Mouse (Mus musculus) stomach, postnatal 0 days (tissue): Measurements from ENCODE around the gene Fzd10. TPM values are rescaled to one million over a fixed set of nuclear protein-coding genes. Genes with fewer than 3 reads are reported as not detected.

Source experiments
- ATAC-seq: fragments of 200-750 bp; cut with Nextera tagmentation; 2 replicates; pipeline ENCODE4 v1.8.0; 2017; ENCODE audit not compliant: low FRiP score, low TSS enrichment
- DNase-seq: peaks from one replicate; pipeline ENCODE4 v3.0.0-alpha.2; 2016; ENCODE audit warnings: low spot score
- H3K27ac ChIP-seq: fragments of 300-500 bp; sonication (generic); replicated peaks from 2 replicates; pipeline ENCODE4 v1.5.1; 2014; ENCODE audit warnings: mild to moderate bottlenecking, control low read depth
- H3K27me3 ChIP-seq: fragments of 300-500 bp; sonication (generic); 2 replicates; pipeline ENCODE4 v1.6.1; 2014; ENCODE audit warnings: low read length; ENCODE audit not compliant: control insufficient read depth, insufficient read depth
- H3K36me3 ChIP-seq: fragments of 300-500 bp; sonication (generic); 2 replicates; pipeline ENCODE4 v1.6.1; 2014; ENCODE audit warnings: low read length, mixed read lengths; ENCODE audit not compliant: control insufficient read depth, insufficient read depth
- H3K4me1 ChIP-seq: fragments of 300-500 bp; sonication (generic); replicated peaks from 2 replicates; pipeline ENCODE4 v1.6.1; 2014; ENCODE audit warnings: antibody characterized with exemption; ENCODE audit not compliant: control insufficient read depth, insufficient read depth
- H3K4me2 ChIP-seq: fragments of 300-500 bp; sonication (generic); replicated peaks from 2 replicates; pipeline ENCODE4 v1.6.1; 2014; ENCODE audit warnings: low read depth, mild to moderate bottlenecking, control low read depth, moderate library complexity
- H3K4me3 ChIP-seq: fragments of 300-500 bp; sonication (generic); 2 replicates; pipeline ENCODE4 v1.5.1; 2014; ENCODE audit warnings: low read depth, low read length, control low read depth
- H3K9ac ChIP-seq: fragments of 300-500 bp; sonication (generic); 2 replicates; pipeline ENCODE4 v1.6.1; 2014; ENCODE audit warnings: mild to moderate bottlenecking, low read length, control low read depth, mixed read lengths
- H3K9me3 ChIP-seq: fragments of 300-500 bp; sonication (generic); 2 replicates; pipeline ENCODE4 v1.6.1; 2016; ENCODE audit warnings: low read length; ENCODE audit not compliant: control insufficient read depth
- CTCF ChIP-seq: IDR thresholded peaks from 2 replicates; pipeline ENCODE4 v1.5.1; 2016; ENCODE audit warnings: antibody characterized with exemption, low read depth, mild to moderate bottlenecking, moderate library complexity
- EP300 ChIP-seq: optimal IDR thresholded peaks from 2 replicates; pipeline ENCODE3; 2016; ENCODE audit warnings: antibody characterized with exemption
- WGBS: fragments of 180-500 bp; shearing (Covaris S2); extraction: QIAGEN DNeasy Blood & Tissue Kit; methylation state at CpG from one replicate; pipeline ENCODE4 v1.1.7; 2014; 5-methylcytosine and 5-hydroxymethylcytosine counted together
- polyA plus RNA-seq: library from polyadenylated mRNA; unstranded; fragments of >200 nt; fragmentation: Nextera tagmentation; extraction: Ambion mirVana; gene quantifications from 2 replicates; pipeline ENCODE4 v1.2.1, GENCODE M21; 2015

The Fzd10 gene
- polyA plus RNA-seq, 1 experiment from 2014 or later, result 2.9 TPM

- Histone ChIP-seq H3K27me3 (no peaks in the 10 kb centered on the region), H3K9me3 (no peaks in the 10 kb centered on the region), H3K36me3 (no peaks in the 10 kb centered on the region), H3K4me3 (no peak overlapping the region), H3K27ac (no peak overlapping the region), H3K4me1 (no peaks in the 10 kb centered on the region), H3K4me2 (no peak overlapping the region), H3K9ac (no peak overlapping the region)
- ATAC-seq, result no peak
- no peak for DNase-seq
- TF ChIP-seq EP300 (no peak), CTCF (no peak)
- WGBS, result 25% methylated on average over 5 of the region's 5 CpGs
These were observed 31.7 kb upstream of the Fzd10 start for GRCm38 (mm10) chr5:128568970-128569369.

DNA sequence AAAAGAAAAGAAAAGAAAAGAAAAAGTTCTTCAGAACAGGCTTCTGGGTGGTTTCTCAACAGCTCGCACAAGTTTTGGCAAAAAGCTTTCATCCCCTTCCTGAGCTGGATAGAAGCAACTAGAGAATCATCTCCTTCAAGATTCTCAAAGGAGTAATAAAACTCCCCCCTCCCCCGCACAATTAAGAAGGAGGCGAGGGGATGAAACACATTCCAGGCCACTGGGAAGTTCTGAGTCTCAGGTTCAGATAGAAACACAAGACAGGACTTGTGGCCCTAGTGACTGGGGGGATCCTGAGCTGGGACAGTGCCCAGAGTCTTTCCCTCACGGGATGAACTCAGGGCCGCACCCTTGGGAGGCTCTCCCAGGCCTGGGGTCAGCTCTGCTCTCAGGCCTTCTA is 30.6 kb upstream of the Fzd10 start:
- no peak for TF ChIP-seq CTCF
- no peak for TF ChIP-seq EP300
- H3K27ac ChIP-seq, result no peak overlapping the region
- H3K4me2 ChIP-seq, result no peak overlapping the region
- no peaks in the 10 kb centered on the region for H3K9me3 ChIP-seq
- WGBS, result 29% methylated on average over 5 of the region's 5 CpGs
- H3K9ac ChIP-seq, result no peak overlapping the region
- H3K36me3 ChIP-seq, result no peaks in the 10 kb centered on the region
- ATAC-seq, result no peak
- H3K4me3 ChIP-seq, result no peak overlapping the region
- H3K27me3 ChIP-seq, result no peaks in the 10 kb centered on the region
- no peaks in the 10 kb centered on the region for H3K4me1 ChIP-seq
- no peak for DNase-seq

GRCm38 (mm10) chr5:128570848-128571247 is 29.8 kb upstream of the Fzd10 start:
- WGBS, result 60% methylated on average over 5 of the region's 5 CpGs
- DNase-seq, result no peak
- Histone ChIP-seq H3K36me3 (no peaks in the 10 kb centered on the region), H3K9me3 (no peaks in the 10 kb centered on the region), H3K27ac (no peak overlapping the region), H3K4me2 (no peak overlapping the region), H3K4me1 (no peaks in the 10 kb centered on the region), H3K9ac (no peak overlapping the region), H3K27me3 (no peaks in the 10 kb centered on the region), H3K4me3 (no peak overlapping the region)
- no peak for ATAC-seq
- TF ChIP-seq EP300 (no peak), CTCF (no peak)

DNA sequence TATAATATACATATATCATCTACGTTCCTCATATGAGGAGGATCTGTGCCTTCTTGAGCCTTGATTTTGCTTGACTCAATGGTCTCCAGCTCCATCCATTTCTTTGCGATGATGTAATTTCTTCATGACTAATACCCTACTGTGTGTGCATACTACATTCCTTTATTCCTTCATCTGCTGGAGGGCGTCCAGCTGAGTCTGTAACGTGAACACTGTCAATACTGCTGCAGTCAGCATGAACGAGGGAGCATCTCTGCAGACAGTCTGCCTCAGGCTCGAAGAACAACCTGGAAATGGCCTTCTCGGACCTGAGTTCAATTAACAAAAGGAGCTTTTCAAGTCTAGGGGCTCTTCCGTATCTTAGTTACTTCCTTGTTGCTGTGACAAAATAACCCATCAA is 28.9 kb upstream of the Fzd10 start:
- Histone ChIP-seq H3K9me3 (no peaks in the 10 kb centered on the region), H3K27me3 (no peaks in the 10 kb centered on the region), H3K4me3 (no peak overlapping the region), H3K27ac (no peak overlapping the region), H3K4me1 (no peaks in the 10 kb centered on the region), H3K4me2 (no peak overlapping the region), H3K36me3 (no peaks in the 10 kb centered on the region), H3K9ac (no peak overlapping the region)
- 58% methylated on average over 8 of the region's 8 CpGs for WGBS
- no peak for ATAC-seq
- TF ChIP-seq EP300 (no peak), CTCF (no peak)
- DNase-seq, result no peak

GRCm38 (mm10) chr5:128575997-128576579 is 24.6 kb upstream of the Fzd10 start:
- ATAC-seq (no peak), DNase-seq (no peak)
- TF ChIP-seq CTCF (no peak), EP300 (no peak)
- H3K4me1 ChIP-seq, result peaks cover 3% of the 10 kb centered on the region; the same call in 1 of the 2 replicates
- no peak overlapping the region for H3K9ac ChIP-seq
- no peak overlapping the region for H3K4me3 ChIP-seq
- 68% methylated on average over 9 of the region's 9 CpGs for WGBS
- no peaks in the 10 kb centered on the region for H3K9me3 ChIP-seq
- no peak overlapping the region for H3K4me2 ChIP-seq
- no peak overlapping the region for H3K27ac ChIP-seq
- no peaks in the 10 kb centered on the region for H3K36me3 ChIP-seq
- no peaks in the 10 kb centered on the region for H3K27me3 ChIP-seq

DNA sequence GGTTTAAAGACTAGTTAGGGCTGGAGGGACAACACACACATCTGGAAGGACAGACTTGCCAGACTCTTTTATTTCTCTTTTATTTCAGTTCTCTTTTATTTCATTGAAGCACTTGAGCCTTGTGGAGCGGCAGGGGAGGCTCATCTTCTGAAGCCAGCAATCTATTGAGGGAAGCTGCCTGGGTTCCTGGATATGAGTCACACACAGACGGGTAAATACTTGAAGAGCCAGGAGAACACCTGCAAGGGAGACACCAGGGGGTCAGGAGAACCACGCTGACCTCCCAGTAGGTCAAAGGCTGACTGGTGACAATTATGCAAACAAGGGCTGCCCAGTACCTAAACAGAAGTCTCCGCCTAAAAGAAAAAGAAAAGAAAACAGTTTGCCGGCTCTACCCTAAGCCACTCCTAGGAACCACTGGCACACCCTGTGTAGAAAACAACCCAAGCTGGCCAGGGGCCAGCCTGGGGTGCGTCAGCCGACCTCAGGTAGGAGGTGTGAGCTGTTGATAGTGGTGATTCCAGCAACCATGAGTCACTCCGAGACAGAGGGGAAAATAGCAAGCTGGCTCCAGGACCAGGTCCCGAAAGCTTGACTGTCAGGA is 21.5 kb upstream of the Fzd10 start:
- DNase-seq (peak; percentile 93), ATAC-seq (peak; percentile 98)

More for the DNA sequence above, 21.5 kb upstream of the Fzd10 start:
- no peak overlapping the region for H3K4me3 ChIP-seq
- H3K27ac ChIP-seq, result peak overlapping the region; percentile 81
- peaks cover 3% of the 10 kb centered on the region; the same call in 1 of the 2 replicates for H3K4me1 ChIP-seq
- no peaks in the 10 kb centered on the region for H3K27me3 ChIP-seq
- no peaks in the 10 kb centered on the region for H3K9me3 ChIP-seq
- no peak overlapping the region for H3K9ac ChIP-seq
- H3K36me3 ChIP-seq, result no peaks in the 10 kb centered on the region
- TF ChIP-seq EP300 (no peak), CTCF (no peak)
- WGBS, result 18% methylated on average over 9 of the region's 9 CpGs
- H3K4me2 ChIP-seq, result no peak overlapping the region
